Mouse (Mus musculus): ENCODE measurements around the gene Nusap1.
"Not testable (repeated sequence)": the region's sequence is repeated elsewhere in the genome, so short reads cannot be mapped to it uniquely, and the experiment has no call there.

The Nusap1 gene

DNA sequence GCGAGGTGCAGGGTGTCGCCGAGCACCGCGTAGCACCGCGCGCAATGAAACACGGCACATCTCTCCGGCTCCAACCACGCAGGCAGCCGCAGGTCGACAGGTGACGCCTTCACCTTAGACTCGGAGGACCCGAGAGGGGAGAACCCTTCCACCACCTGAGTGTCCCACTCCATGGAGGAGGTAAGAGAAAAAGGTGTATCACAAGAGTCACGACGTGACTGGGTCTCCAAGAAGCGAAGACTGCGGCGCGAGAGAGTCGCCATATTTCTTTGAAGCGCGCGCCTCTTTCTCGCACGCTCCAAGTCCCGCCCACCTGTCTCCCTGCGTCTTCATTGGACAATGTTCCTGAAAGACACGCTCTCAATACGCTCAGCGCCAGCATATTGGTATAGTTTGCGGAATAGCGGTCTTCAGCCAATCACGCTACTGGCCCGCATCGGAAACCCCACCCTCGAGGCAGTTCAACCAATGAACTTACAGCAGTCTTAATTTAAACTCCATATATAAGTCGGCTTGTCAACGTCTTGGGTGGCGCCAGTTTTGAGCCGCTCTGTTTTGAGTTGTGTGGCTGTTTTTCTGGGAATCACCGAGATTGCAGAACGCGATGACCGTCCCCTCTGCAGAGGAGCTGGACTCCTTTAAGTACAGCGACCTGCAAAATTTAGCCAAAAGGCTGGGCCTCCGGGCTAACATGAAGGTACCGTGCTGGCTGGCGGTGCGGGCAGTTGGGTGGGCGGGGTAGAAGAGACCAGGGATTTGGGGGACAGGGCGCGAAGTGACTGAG, at the start of gene Nusap1, which contains the start of gene Oip5:
Gene Nusap1, plus strand, starts transcription at position 100 of the 784 bp plus-strand sequence.
Gene Oip5, minus strand, starts transcription at position 271 of the 784 bp plus-strand sequence.
- peak; percentile 90 for DNase-seq (ENCODE audit: low read depth, low spot score)

DNA sequence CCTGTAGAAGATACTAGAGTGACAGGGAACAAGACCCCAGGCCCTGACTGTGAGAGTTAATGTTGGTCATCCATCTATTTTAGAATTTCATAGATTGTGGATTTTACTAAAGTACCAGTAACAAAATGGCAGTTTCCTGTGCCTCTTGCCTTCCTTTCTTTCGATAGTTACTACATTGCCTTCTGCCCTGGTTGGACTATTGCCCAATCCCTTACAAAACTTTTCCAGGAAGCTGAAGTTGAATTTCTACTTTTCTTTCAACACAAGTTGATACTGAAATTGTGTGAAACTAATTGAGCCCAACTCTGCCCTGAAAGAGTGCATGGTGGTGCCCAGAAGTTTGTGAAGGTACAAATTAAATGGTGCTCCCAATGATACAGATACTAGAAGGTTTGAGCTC, 45.6 kb upstream of the Nusap1 start:
- DNase-seq (ENCODE audit: low read depth, low spot score): no peak

DNA sequence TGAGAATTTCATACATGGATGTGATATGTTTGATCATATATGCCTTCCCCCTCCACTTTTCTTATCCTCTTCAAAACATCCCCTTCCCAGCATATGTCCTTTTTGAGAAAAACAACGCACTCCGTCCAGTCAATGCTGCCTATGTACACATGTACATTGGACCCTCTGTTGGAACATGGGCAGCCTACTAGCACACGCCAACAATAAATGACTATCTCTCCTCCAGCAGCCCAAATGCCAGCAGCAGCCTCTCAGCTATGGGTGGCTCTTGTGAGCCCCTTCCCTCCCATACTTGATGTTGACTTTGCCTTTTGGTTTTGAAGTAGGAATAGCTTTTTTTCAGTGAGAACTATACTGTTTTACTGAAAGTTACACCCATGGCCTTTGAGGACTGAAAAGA, 36.5 kb upstream of the Nusap1 start:
- DNase-seq (ENCODE audit: low read depth, low spot score): no peak

DNA sequence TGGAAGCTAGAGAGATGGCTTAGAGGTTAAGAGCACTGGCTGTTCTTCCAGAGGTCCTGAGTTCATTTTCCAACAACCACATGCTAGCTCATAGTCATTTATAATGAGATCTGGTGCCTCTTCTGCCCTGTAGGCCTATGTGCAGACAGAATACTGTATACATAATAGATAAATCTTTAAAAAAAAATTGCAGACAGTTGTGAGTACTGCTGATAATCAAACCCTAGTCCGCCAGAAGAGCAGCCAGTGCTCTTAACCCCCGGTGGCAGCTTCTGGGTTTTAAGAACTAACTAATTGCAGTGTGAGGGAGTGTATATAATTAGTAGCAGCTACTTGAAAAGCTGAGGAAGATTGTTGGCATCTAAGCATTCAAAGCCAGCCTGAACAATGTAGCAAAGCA, 34.7 kb upstream of the Nusap1 start:
- DNase-seq (ENCODE audit: low read depth, low spot score): no peak

DNA sequence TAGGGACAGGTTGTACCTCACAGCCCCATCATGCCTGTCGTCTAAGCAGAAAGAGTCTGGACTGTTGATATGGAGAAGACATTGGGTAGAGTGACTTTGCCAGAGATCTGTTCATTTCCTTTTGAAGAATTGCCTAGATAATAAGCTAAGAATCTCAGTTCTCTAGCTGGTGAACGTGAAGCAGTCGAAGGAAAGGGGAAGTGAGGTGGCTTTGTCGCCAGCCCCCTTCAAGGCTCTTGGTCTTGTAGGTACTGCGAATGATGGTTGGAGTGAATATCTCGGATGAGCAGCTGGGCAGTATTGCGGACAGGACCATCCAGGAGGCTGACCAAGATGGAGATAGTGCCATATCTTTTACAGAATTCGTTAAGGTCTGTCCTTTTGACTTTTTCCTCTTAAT, 33.8 kb upstream of the Nusap1 start:
- DNase-seq (ENCODE audit: low read depth, low spot score): no peak

DNA sequence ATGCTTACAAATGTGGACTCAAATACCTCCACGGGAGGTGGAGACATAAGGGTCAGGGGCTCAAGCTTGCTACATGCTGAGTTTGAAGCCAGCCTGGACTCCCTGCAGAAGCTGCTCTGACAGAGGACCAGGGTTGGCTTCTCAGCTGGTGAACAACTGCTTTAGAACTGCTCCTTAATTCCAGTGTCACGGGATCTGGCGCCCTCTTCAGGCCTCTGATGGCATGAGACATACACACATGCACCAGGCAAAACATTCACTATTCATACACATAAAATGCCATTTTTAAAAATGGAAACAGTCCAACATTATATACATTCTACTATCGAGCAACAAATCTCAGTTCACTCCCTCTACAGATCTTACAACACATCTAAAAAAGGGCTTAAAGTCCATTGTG, 30.7 kb upstream of the Nusap1 start:
- no peak for DNase-seq (ENCODE audit: low read depth, low spot score)

DNA sequence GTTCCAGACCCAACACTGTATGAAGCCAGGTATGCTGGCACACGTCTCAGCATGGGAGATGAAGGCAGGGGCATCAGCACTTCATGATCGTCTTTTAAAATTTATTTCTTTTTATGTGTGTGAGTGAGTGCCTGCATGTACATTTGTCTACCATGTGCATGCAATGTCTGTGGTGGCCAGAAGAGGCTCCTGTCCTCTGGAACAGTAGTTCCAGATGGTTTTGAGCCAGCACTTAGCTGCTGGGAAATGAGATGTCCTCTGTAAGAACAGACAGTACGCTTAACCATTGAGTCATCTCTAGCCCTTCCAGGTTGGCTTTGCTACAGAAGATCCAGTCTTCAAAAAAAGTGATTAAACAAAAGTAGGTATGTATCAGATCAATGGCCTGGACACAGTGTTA, 26.9 kb upstream of the Nusap1 start:
- DNase-seq (ENCODE audit: low read depth, low spot score): no peak

DNA sequence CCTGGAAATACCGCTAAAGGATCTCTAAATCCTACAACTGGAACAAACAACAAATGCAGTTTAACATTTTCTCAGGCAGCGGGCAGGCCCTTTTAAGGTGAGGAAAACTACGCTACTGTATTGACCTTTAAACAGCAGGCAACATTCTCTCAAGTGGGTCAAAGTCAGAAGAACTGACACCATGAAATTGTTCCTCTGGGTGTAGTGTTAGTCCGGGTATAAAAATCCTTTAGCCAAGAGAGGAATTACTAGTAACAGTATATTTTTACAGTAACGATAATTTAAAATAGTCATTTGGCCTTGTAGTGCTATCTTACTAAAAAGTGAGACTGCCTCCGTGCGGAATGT, 24.4 kb upstream of the Nusap1 start:
- DNase-seq (ENCODE audit: low read depth, low spot score): no peak

DNA sequence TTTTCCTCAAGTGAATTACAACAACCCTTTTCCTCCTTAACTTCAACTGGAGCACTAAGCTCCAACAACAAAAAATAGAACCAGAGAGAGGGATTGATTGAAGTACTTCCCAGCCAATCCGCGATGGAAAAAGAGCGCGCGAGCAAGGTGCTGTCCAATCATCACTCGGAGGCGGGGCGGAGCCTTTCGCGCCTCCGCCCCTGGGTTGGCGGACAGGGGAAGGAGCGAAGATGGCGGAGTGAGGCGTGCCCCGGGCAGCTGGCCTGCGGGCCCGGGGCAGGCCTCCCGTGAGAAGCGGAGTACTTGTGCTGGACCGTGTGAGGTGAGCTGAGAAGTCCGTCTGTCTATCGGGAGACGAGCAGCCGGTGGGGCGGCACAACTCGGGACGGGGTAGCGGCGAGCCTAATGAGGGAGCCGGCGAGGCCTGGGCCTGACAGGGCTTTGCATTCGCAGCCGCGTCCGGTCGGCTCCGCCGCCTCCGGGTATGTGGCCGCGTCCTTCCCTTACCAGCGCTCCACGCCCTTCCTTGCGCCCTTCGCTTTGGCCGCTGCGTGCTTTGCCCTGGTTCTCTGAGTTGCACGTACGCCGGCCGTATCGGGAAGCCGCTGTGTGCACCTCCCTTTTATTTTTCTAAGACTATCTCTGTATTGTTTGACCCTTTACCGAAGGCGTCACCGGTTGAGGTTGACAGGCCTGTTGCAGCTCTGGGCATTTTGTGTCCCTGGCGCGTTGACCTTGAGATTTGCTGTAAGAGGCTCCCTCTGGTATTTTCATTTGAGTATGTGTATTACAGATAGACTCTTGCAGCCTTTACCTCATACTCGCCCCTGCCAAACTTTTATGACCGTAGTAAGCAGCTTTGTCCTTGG, 23.8 kb upstream of the Nusap1 start:
- DNase-seq (ENCODE audit: low read depth, low spot score): peak; percentile 87

DNA sequence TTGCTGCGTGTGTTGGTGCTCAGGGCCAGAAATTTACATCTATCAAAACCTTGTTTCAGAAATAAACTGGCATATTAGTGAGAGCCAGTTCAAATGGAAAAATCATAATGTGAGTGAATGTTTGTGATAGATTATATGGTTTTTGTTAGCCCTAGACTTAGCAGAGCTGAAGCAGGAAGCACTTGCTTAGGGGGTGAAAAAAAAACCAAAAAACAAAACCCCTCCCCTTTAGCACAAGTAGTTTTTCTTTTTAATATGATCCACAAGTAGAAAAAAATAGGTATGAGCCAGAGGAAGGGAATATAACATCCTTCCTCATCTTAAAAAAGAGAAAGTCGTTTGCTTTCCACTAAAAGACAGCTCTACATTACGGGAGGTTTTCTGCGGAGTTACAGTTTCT, 22.8 kb upstream of the Nusap1 start:
- DNase-seq (ENCODE audit: low read depth, low spot score): no peak

DNA sequence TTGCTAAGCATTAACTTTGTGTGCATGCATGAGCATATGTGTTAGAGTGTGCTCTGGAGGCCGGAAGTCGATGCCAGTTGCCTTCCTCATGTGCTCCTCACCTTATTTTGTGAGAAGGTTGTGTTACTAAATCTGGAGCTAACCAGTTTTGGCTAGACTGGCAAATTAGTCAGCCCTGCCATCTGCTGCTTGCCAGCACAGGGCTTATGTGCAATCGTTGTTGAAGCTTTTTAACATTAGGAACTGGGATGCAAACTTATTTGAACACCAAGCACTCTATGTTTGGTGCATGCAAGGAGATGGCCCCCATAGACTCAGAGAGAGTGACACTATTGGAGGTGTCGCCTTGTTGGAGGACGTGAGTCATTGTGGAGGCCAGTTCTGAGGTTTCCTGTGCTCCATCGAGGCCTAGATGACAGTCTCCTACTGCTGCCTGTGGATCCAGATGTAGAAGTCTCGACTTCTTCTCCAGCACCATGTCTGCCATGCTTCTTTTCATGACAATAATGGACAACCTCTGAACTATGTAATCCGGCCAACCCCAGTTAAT, 21.2 kb upstream of the Nusap1 start:
- no peak for DNase-seq (ENCODE audit: low read depth, low spot score)

DNA sequence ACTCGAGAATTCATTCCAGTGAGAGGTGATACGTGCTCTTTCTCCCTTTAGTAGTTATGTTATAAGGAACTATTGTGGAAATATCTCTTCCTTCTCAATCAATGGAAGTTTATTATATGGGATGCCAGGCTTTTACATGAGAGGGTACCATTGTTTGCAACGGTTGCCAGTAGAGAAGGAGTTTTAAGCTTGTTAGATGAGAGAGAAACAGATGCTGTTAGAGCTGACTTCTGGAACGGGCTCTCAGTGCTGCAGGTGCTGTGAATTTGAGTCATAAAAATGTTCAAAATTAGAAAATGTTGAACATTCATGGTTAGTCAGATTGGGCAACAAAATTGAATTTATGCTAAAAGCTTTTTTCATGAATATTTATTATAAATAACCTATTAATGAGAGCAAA, 17.1 kb upstream of the Nusap1 start:
- DNase-seq (ENCODE audit: low read depth, low spot score): no peak

DNA sequence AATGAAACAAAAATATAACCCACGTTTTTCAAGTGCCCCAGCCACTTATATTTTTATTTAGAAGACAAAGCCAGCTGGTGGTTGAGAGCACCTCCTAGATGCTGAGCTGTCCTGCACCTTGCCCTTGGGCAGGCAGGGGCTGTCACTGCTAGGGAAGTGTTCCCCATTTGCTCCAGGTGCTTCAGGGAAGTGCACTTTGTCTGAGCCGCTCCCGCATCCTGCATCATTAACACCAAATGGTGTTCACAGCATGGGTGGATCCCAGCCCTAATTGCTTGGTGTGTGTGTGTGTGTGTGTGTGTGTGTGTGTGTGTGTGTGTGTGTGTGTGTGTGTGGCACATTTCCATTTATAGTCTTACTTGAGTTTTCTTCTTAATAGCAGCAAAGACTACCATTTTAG, 16.5 kb upstream of the Nusap1 start:
- DNase-seq (ENCODE audit: low read depth, low spot score): not testable (repeated sequence)

DNA sequence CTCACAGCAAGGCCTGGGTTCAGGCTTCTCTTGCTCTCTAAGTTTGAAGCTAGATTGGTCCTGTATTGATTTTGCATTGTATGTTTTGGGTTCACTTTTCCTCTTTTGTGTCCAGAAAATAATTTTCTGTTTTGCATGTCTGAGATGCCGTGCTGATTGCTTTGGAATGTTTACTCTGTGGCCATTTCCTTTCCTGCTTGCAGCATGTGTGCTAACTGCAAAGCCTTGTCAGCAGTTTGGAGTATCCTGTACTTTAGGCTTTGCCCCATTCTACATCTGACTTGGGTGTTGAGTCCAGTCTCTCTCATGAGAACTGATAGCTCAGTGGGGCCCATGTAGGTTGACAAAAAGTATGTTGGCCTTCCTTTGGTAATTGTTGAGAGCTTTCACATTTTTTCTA, 15.6 kb upstream of the Nusap1 start:
- no peak for DNase-seq (ENCODE audit: low read depth, low spot score)

DNA sequence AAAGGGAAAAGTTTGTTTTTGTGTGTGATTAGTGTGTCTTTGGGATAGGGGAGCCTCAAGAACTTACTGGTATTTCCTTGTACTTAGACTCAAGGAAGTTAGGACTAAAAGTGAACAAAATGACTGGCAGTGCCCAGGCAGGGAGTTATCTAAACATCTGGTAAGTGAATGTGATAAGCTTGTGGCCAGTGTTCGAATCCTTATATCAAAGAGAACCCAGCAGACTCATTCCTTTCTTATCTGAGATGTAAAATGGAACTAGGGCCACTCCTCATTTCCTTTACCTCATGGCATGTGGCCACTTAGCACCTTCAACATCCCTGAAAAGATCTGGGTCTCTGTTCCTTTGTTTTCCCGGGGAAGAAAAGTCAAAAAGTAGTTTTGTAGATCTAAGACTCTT, 14.2 kb upstream of the Nusap1 start:
- no peak for DNase-seq (ENCODE audit: low read depth, low spot score)

DNA sequence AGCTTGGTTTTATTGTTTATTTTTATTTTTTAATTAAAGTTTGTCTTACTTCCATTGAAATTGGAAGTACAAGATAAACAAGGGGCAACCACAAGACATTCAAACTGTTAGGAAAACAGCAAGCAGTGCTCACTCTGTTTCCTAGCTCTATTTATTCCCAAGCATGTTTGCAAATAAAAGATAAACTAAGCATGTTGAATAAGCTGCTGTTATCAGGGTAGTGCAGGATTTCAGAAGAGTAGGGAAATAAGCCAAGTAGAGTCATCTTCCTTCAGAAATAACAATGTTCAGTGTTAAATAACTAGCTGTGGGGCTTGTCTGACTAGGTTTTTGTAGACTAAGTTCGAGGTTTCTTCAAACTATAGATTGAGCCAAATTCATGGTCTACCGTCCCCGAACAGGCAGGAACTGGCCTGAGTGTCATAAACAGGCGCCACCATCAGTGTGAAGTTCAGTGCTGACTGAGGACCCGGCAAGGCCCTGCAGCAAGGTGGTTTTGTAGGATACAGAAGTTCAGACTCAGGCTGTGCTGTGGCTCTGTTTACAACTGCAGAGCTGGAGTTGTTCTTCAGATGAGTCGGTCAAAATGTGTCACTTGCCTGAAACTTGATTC, 12.6 kb upstream of the Nusap1 start:
- DNase-seq (ENCODE audit: low read depth, low spot score): no peak

DNA sequence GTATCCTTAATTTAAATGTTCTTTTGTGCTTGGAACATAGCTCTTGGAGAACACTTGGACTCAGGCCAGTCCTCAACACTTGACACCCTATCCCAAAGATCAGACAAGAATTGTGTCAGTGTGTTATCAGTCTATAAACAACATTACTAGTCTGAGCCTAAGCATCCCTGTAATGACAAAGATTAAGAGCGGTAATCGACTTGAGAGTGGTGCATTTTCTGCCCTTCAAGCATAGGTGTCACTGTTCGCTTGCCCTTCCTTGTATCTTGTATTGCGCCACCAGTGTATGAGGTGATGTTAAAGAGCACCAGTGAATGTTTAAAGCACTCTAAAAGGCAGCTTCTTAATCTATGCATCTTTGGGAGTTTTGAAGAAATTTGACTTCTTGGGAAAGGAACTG, 11.1 kb upstream of the Nusap1 start:
- no peak for DNase-seq (ENCODE audit: low read depth, low spot score)

DNA sequence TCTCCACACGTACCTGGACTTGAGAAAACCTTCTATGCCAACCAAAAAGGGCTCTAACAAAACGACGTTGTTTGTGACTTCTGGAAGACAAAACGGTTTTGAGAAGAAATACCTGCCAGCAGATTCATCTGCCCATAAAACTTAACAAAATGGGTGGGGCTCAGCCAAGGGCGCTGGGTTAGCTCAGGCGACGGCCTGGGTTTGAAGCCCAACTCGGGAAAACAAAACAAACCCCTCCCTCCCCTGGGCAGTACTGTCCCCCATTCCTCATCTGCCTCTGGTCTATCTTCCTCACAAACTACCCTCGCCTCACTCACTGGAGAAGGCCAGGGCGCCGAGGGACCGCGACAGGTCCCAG, 278 bp upstream of the Nusap1 start:
- DNase-seq (ENCODE audit: low read depth, low spot score): no peak

DNA sequence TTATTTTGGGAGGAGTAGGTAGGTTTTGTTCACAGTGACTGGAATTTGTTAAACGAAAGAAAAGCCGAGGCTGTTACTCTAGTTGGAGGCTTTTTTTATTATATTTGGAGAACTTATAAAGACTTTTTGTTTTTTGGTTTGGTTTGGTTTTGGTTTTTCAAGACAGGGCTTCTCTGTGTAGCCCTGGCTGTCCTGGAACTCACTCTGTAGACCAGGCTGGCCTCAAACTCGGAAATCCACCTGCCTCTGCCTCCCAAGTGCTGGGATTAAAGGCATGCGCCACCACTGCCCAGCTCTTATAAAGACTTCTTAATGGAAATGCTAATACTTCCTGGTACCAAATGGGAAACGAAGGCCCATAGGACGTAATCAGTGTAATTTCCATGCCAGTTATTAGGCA, 904 bp downstream of the Nusap1 start:
- DNase-seq (ENCODE audit: low read depth, low spot score): not testable (repeated sequence)

DNA sequence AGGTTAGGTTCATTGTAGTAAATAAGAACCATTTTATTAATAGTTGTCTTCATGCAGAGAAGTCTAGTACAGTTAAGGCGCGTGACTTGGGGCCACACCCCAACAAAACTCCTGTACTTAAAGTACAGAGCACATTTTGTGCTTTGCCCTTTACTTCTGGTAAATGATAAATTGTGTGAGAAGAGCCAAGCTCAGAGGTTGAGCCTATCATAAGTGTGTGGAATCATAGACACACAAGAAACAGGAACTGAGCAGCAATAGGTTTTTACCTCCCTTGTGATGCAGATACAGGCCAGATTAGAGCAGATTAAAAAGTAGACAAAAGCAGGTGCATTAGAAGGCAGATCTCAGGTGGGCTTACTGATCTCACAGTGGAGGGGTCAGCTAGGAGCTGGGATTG, 3.2 kb downstream of the Nusap1 start:
- DNase-seq (ENCODE audit: low read depth, low spot score): no peak

DNA sequence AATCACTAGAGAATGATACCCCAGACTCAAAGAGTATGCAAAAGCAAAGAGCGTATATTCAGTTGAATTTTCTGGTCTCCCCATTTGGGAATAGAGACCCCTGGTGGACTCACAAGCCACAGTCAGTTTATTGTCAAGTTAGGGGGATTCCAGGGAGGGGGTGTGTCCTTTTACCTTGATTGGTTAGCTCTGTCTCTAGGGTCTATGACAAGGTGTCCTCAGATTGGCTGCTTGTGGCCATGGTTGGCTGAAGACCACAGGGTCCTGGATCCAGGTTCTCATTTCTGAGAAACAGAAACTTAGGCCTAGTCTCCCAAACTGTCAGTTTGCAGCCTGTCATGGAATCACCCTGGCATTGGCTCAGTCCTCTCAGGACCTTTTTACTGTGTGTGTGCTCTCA, 18.7 kb downstream of the Nusap1 start:
- DNase-seq (ENCODE audit: low read depth, low spot score): peak; percentile 31

DNA sequence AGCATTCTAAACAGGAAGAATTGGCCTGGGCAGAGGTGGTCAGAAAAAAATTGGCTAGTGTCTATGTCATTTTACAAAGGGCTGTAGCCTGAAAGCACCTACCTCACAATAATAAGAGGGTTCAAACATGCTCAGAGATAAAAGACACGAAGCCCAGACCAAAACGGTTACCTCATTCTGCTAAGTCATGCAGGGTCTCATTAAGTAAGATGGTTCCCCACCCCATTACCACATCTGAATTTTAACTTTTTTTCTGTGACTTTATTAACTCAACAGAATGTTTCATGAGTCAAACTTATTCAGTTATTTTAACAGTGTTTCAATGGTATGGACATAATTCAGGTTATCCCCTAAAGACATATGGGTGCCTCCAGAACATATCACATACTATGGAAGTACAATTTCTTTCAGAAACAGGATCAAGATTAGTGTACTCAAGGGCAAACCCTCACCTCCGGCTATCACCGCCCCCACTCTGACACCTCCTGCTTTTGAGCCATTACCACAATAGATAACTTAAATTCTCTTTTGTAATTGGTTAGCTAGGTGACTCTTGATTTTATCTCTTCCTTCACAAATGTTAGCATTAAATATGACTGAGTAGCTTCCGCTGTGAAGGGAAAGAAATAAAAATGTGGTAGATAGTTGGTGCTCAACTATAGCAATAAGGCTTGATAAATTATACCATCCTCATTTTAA, 23.3 kb downstream of the Nusap1 start:
- no peak for DNase-seq (ENCODE audit: low read depth, low spot score)
